Mouse (Mus musculus): Measurements from ENCODE around the gene Olfr51. TPM values are rescaled to one million over a fixed set of nuclear protein-coding genes. Genes with fewer than 3 reads are reported as not detected.

The Olfr51 gene
- not detected in 2 replicates for polyA plus RNA-seq (2012; rRNA removed)

GRCm38 (mm10) chr11:51003296-51003695 lies at the start of gene Olfr51:
TSS of gene Olfr51 (plus strand) at chr11:51003596.
- no peak for DNase-seq
- TF ChIP-seq POLR2A (IDR thresholded peaks at IDR 0.05; ENCODE audit: control insufficient read depth, extremely low read depth, insufficient read depth, low read length, poor library complexity) (no peak), CTCF (IDR thresholded peaks at IDR 0.05; ENCODE audit: borderline replicate concordance, control insufficient read depth, extremely low read depth, insufficient read depth, low read length, poor library complexity) (no peak)
- no peaks in the 10 kb centered on the region for H3K36me3 ChIP-seq (ENCODE audit: control insufficient read depth, insufficient read depth, low read length)
- 89% methylated on average over 5 of the region's 5 CpGs for WGBS
- H3K4me1 ChIP-seq (replicated peaks; ENCODE audit: control insufficient read depth, insufficient read depth, low read length): no peaks in the 10 kb centered on the region
- no peaks in the 10 kb centered on the region for H3K27me3 ChIP-seq (ENCODE audit: control insufficient read depth, insufficient read depth, low read length)
- no peak within 1 kb of the TSS for H3K27ac ChIP-seq (ENCODE audit: control insufficient read depth, insufficient read depth, low read length)
- no peak within 1 kb of the TSS for H3K4me3 ChIP-seq (ENCODE audit: control insufficient read depth, insufficient read depth, low read length)

GRCm38 (mm10) chr11:50953665-50954064 lies 49.7 kb upstream of the Olfr51 start, which contains the start of gene Prop1:
TSS of gene Prop1 (minus strand) at chr11:50953765.
- WGBS: 86% methylated on average over 6 of the region's 6 CpGs
- DNase-seq: no peak
- Histone ChIP-seq H3K36me3 (ENCODE audit: control insufficient read depth, insufficient read depth, low read length) (no peaks in the 10 kb centered on the region), H3K4me1 (replicated peaks; ENCODE audit: control insufficient read depth, insufficient read depth, low read length) (no peaks in the 10 kb centered on the region), H3K4me3 (ENCODE audit: control insufficient read depth, insufficient read depth, low read length) (no peak within 1 kb of the TSS), H3K27ac (ENCODE audit: control insufficient read depth, insufficient read depth, low read length) (no peak within 1 kb of the TSS), H3K27me3 (ENCODE audit: control insufficient read depth, insufficient read depth, low read length) (no peaks in the 10 kb centered on the region)
- TF ChIP-seq POLR2A (IDR thresholded peaks at IDR 0.05; ENCODE audit: control insufficient read depth, extremely low read depth, insufficient read depth, low read length, poor library complexity) (no peak), CTCF (IDR thresholded peaks at IDR 0.05; ENCODE audit: borderline replicate concordance, control insufficient read depth, extremely low read depth, insufficient read depth, low read length, poor library complexity) (no peak)

- H3K27me3 ChIP-seq (ENCODE audit: control insufficient read depth, insufficient read depth, low read length): no peaks in the 10 kb centered on the region
- 9% methylated on average over 2 of the region's 2 CpGs for WGBS
- no peak for TF ChIP-seq CTCF (IDR thresholded peaks at IDR 0.05; ENCODE audit: borderline replicate concordance, control insufficient read depth, extremely low read depth, insufficient read depth, low read length, poor library complexity)
- TF ChIP-seq POLR2A (IDR thresholded peaks at IDR 0.05; ENCODE audit: control insufficient read depth, extremely low read depth, insufficient read depth, low read length, poor library complexity): no peak
- H3K27ac ChIP-seq (ENCODE audit: control insufficient read depth, insufficient read depth, low read length): no peak overlapping the region
- no peak for DNase-seq
- no peaks in the 10 kb centered on the region for H3K4me1 ChIP-seq (replicated peaks; ENCODE audit: control insufficient read depth, insufficient read depth, low read length)
- no peak overlapping the region for H3K4me3 ChIP-seq (ENCODE audit: control insufficient read depth, insufficient read depth, low read length)
- no peaks in the 10 kb centered on the region for H3K36me3 ChIP-seq (ENCODE audit: control insufficient read depth, insufficient read depth, low read length)
Observed at GRCm38 (mm10) chr11:50964886-50965285, 38.5 kb upstream of the Olfr51 start.

GRCm38 (mm10) chr11:50966230-50966629 lies 37.2 kb upstream of the Olfr51 start, which contains the start of gene Olfr1378:
TSS of gene Olfr1378 (plus strand) at chr11:50966530.
- Histone ChIP-seq H3K27me3 (ENCODE audit: control insufficient read depth, insufficient read depth, low read length) (no peaks in the 10 kb centered on the region), H3K4me3 (ENCODE audit: control insufficient read depth, insufficient read depth, low read length) (no peak within 1 kb of the TSS), H3K27ac (ENCODE audit: control insufficient read depth, insufficient read depth, low read length) (no peak within 1 kb of the TSS), H3K36me3 (ENCODE audit: control insufficient read depth, insufficient read depth, low read length) (no peaks in the 10 kb centered on the region), H3K4me1 (replicated peaks; ENCODE audit: control insufficient read depth, insufficient read depth, low read length) (no peaks in the 10 kb centered on the region)
- 94% methylated on average over 11 of the region's 11 CpGs for WGBS
- DNase-seq: no peak
- TF ChIP-seq CTCF (IDR thresholded peaks at IDR 0.05; ENCODE audit: borderline replicate concordance, control insufficient read depth, extremely low read depth, insufficient read depth, low read length, poor library complexity) (no peak), POLR2A (IDR thresholded peaks at IDR 0.05; ENCODE audit: control insufficient read depth, extremely low read depth, insufficient read depth, low read length, poor library complexity) (no peak)

GRCm38 (mm10) chr11:50977216-50977615 lies 26.2 kb upstream of the Olfr51 start:
- Histone ChIP-seq H3K4me3 (ENCODE audit: control insufficient read depth, insufficient read depth, low read length) (no peak overlapping the region), H3K36me3 (ENCODE audit: control insufficient read depth, insufficient read depth, low read length) (no peaks in the 10 kb centered on the region), H3K27ac (ENCODE audit: control insufficient read depth, insufficient read depth, low read length) (no peak overlapping the region), H3K4me1 (replicated peaks; ENCODE audit: control insufficient read depth, insufficient read depth, low read length) (no peaks in the 10 kb centered on the region), H3K27me3 (ENCODE audit: control insufficient read depth, insufficient read depth, low read length) (no peaks in the 10 kb centered on the region)
- 90% methylated on average over 4 of the region's 4 CpGs for WGBS
- no peak for TF ChIP-seq POLR2A (IDR thresholded peaks at IDR 0.05; ENCODE audit: control insufficient read depth, extremely low read depth, insufficient read depth, low read length, poor library complexity)
- no peak for TF ChIP-seq CTCF (IDR thresholded peaks at IDR 0.05; ENCODE audit: borderline replicate concordance, control insufficient read depth, extremely low read depth, insufficient read depth, low read length, poor library complexity)
- no peak for DNase-seq

- Histone ChIP-seq H3K36me3 (ENCODE audit: control insufficient read depth, insufficient read depth, low read length) (no peaks in the 10 kb centered on the region), H3K27ac (ENCODE audit: control insufficient read depth, insufficient read depth, low read length) (no peak within 1 kb of the TSS), H3K4me1 (replicated peaks; ENCODE audit: control insufficient read depth, insufficient read depth, low read length) (no peaks in the 10 kb centered on the region), H3K4me3 (ENCODE audit: control insufficient read depth, insufficient read depth, low read length) (no peak within 1 kb of the TSS), H3K27me3 (ENCODE audit: control insufficient read depth, insufficient read depth, low read length) (no peaks in the 10 kb centered on the region)
- TF ChIP-seq POLR2A (IDR thresholded peaks at IDR 0.05; ENCODE audit: control insufficient read depth, extremely low read depth, insufficient read depth, low read length, poor library complexity) (no peak), CTCF (IDR thresholded peaks at IDR 0.05; ENCODE audit: borderline replicate concordance, control insufficient read depth, extremely low read depth, insufficient read depth, low read length, poor library complexity) (no peak)
- WGBS: 79% methylated on average over 5 of the region's 5 CpGs
- DNase-seq: no peak
Observed at GRCm38 (mm10) chr11:50981667-50982066, 21.7 kb upstream of the Olfr51 start, which contains the start of gene Olfr1377. TSS of gene Olfr1377 (plus strand) at chr11:50981967.

GRCm38 (mm10) chr11:51011821-51012220 lies 8.4 kb downstream of the Olfr51 start:
- TF ChIP-seq CTCF (IDR thresholded peaks at IDR 0.05; ENCODE audit: borderline replicate concordance, control insufficient read depth, extremely low read depth, insufficient read depth, low read length, poor library complexity): no peak
- no peak for TF ChIP-seq POLR2A (IDR thresholded peaks at IDR 0.05; ENCODE audit: control insufficient read depth, extremely low read depth, insufficient read depth, low read length, poor library complexity)
- Histone ChIP-seq H3K27ac (ENCODE audit: control insufficient read depth, insufficient read depth, low read length) (no peak overlapping the region), H3K36me3 (ENCODE audit: control insufficient read depth, insufficient read depth, low read length) (no peaks in the 10 kb centered on the region), H3K4me3 (ENCODE audit: control insufficient read depth, insufficient read depth, low read length) (no peak overlapping the region), H3K4me1 (replicated peaks; ENCODE audit: control insufficient read depth, insufficient read depth, low read length) (no peaks in the 10 kb centered on the region), H3K27me3 (ENCODE audit: control insufficient read depth, insufficient read depth, low read length) (no peaks in the 10 kb centered on the region)
- no peak for DNase-seq
- 87% methylated on average over 5 of the region's 5 CpGs for WGBS
